Mouse (Mus musculus) left cerebral cortex, postnatal 14 days (tissue): ENCODE results near the gene Pik3c2b. TPM values are rescaled to one million over a fixed set of nuclear protein-coding genes. Genes with fewer than 3 reads are reported as not detected.

Experiments
- DNase-seq, 2 experiments: peaks; one replicate each; pipeline ENCODE4 v3.0.0; 2021 to 2022; ENCODE audit warnings: low spot score in 2 of 2, mixed read lengths in 1 of 2
- intact Hi-C: fragments of 180-260 bp; cut with DNase I; formaldehyde crosslinking; loops from one replicate; pipeline ENCODE4 v1.15.1; 2025
- total RNA-seq, 2 experiments: library from RNA; stranded (reverse); gene quantifications; 2 replicates each; pipeline ENCODE4 v1.2.3; 2021

Pik3c2b gene
- total RNA-seq, 2 experiments from 2014 or later, result 17.2 to 18.8 TPM

DNA sequence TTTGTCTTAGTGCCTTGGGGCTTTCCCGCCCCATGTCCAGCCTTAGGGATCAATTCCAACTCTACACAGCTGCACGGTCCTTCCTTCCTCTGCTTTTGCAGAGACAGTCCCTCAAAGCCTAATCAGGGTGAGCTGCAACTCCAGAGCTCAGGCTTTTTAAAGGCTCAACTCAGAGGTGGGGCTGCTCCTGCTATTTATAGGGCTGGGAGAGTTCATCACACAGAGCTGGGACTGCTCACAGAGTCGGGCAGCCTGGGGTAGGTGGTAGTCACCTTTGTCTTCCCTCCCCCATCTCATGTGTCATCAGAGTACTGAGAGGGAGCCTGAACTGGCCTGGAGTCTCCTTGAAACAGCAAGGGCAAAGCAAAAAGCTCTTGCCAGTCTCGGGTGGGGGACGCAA is 22.8 kb downstream of the Pik3c2b start:
- no peak for DNase-seq
- intact Hi-C loops, result no loop called here

DNA sequence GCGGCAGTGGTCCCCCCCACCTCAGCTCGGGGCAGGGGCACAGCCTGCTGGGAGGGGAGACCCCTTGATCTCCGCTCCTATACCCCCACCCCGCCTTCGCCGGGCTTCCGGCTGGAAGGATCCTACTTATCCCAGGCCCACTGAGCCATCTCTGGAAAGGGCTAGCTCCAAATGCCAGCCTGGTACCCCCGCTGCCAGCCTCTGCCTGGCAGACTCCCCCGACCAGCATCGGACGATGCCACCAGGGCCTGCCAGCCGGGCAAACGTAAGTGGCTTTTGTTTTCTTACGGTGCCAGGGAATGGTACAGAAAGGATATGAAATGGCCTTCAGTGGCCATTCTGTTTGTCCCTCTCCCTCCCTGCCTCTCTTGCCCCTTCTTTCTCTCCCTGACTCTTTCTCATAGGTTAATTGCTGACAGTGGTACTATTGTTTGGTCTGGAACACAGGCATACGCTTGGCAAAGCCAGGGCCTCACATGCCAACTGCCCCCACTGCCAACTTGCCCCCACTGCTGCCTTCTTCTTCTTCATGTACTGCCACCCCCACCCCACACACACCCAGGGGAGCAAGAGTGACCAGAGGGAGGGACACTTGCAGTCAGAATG is 23.3 kb downstream of the Pik3c2b start:
- intact Hi-C loops, result no loop called here
- DNase-seq, result no peak

DNA sequence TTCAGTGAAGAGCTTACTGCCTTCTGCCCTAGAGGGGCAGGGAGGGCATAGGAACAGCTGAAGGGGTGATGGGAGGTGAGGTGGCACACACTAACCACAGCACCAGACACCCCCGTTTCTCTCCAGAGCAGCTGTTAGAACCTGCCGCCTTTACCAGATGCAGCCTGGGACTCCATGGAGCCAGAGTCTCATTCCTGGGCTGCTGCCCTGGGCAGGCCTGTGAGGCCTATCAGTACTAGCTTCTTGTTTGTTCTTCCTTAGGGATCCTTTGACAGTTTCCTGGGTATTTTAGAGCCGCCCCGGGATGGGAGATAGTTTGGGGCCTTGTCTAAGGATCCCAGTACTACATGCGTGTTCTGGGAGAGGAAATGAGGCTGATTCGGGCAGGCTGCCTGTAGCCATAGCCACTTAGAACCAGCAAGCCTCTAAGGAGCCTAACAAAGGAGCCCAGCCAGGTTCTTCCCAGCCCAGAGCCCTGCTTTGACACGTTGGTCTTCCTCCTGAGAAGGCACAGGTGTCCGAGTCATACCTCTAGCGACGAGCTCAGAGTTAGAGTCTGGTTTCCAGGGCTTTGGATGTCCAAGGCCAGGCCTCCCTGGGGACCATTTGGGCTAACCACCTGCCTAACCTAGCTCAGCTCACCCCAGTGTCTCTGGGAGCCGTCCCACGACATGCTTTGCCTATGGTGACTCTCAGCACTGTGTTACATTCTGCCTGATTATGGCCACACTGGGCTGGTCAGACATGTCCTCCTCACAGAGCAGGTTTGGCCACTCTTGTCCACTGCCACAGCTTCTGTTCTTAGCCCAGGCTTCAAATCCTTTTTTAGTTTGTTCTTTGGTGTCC is 24.0 kb downstream of the Pik3c2b start:
- intact Hi-C loops, result no loop called here
- DNase-seq, result no peak

DNA sequence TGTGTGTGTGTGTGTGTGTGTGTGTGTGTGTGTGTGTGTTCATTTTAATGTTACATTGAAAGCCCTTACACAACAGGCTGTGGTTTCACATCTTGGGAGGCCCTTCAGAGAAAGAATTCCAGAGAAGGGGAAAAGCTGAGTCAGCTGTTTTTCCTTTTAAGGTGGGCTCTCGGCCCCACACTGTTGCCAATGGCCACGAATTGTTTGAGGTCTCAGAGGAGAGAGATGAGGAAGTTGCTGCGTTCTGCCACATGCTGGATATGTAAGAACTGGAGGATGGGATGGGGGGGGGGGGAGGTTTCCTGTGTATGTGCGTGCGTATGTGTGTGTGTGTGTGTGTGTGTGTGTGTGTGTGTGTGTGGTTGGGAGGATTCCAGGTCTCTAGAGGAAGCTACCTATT is 24.7 kb downstream of the Pik3c2b start:
- DNase-seq, result no peak
- intact Hi-C loops, result no loop called here

DNA sequence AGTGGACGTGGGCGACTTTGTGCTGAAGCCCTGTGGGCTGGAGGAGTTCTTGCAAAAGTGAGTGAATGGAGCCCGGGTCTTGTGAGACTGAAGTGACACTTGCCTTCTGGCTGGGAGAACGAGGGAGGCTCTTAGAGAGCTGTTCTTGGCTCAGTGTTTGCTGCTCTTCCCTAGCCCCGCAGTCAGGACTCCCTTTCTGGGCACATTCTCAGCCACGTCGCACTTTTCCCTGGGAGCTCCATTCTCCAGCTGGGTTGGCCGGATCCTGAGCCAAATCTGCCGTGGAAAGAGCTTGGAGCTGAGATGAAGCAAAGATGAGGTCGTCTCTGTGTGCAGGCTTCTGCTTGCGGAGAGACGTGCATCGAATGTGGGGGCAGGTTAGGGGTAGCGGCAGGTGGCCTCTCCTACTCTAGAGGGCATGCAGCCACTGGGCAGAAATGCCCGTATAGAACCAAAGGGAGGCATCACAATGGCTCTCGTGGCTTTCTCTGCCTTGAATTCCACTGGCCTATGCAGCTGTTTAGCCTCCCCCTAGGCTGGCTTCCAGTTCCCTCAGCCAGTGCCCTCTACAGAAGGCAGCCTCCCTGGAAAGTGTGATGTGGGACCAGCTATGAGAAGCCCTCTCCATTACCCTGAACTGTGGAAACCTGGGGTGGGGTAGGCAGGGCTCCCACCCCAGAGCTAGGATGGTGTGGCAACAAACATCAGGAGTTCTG is 26.4 kb downstream of the Pik3c2b start:
- intact Hi-C loops, result no loop called here
- peak; percentile 62 to 63 for DNase-seq

DNA sequence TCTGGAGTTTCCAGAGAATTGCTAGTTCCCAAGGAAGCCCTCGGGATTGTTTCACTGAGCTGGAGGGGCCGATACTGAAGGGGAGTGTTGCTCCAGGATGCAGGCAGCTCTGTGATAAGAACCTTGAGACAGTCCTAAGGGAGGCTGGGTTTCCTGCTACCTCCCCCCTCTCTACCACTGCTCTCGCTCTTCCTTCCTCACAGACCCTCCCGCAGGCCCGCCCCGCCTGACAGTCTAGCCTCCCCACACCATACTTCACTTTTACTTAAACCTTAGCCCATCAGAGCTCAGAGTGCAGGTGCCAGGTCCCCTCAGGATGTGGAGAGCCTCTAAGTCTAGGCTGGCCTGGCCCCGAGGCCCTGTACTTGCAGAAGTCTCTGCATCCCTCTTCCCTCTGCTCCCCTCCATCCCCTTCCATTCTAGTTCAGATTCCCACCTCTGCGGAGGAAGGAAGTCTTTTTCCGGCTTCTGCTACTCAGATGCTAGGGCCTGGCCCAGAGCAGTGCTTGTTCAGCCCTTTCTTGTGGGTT is 27.9 kb downstream of the Pik3c2b start:
- intact Hi-C loops, result no loop called here
- DNase-seq, result no peak

DNA sequence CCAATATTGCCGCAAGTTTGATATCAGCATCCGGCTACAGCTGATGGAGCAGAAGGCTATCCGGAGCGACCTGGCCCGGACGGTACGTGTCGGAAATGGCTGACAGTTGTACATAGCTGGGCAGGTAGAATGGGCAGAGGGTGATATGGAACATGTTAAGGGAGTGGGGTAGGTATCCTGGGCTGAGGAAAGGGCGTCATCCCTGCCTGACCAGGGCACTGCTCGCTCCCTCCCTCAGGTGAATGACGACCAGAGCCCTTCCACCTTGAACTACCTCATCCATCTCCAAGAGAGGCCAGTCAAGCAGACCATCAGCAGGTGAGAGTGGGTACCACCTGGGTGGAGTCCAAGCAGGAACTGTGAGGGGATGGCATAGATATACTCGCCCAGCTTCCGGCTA is 29.1 kb downstream of the Pik3c2b start:
- DNase-seq, result no peak
- intact Hi-C loops, result no loop called here

DNA sequence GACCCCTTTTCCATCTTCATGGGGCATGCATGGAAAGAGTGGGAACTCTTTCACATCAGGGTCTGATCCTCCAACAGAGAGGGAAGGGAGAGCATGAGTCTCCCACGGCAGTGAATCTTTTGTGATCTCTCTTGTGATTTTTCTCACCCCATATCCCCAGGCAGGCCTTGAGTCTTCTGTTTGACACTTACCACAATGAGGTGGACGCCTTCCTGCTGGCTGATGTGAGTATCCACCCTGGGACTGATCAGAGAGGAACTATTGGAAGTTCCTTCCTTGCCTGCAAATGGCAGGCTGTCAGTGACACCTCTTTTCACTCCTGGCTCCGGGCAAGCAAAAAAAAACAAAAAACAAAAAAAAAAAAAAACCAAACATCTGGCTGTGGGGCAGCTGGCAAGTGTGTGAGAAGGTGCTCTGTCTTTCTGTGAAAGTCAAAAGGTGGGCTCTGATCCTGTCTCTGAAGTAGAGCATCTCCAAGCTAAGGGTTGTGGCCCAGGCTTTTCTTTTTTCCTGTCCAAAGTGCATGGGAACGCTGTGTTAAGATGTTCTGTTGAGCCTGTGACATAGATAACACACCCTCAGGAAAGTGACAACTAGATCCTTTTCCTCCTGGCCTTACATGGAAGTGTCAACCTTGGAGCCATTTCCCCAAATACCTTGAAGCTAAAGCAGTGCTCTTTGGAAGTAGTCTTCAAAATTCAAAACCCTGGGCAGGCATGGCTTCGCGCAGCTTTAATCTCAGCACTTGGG is 30.4 kb downstream of the Pik3c2b start:
- intact Hi-C loops, result no loop called here

DNA sequence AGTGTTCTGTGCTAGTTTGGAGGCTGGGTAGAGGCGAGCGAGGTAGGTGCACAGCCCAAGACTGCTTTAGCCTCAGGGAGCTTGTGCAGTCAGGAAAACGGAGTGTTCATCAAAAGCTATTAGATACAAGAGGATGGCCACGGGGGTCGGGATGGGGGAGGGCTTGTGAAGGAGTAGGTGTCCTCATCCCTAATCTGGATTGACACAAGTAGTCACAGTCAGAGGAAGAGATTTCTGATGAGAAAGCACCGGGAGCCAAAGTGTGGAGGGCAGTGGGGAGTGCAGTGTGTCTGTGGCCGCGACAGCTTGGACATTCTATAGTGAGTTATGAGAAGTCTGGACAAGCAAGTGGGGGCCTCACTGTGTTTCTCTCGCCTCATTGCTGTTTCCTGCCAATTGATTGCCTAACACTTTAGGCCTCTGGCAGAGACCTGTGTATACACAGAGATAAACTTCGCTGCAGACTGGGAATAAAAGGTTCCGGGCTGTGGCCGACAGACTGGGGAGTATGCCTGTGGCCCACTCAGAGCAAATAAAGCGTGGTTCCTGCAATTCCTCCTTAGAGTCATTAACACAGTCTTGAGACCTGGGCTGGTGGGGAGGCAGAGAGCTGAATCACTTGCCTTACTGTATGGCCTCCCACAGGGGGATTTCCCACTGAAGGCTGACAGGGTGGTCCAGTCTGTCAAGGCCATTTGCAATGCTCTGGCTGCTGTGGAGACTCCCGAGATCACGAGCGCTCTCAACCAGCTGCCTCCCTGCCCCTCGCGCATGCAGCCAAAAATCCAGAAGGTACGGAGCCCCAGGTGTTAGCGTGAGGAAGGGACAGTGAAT is 31.4 kb downstream of the Pik3c2b start:
- DNase-seq, result no peak
- intact Hi-C loops, result no loop called here

More for the DNA sequence above, 30.4 kb downstream of the Pik3c2b start:
- no peak for DNase-seq

DNA sequence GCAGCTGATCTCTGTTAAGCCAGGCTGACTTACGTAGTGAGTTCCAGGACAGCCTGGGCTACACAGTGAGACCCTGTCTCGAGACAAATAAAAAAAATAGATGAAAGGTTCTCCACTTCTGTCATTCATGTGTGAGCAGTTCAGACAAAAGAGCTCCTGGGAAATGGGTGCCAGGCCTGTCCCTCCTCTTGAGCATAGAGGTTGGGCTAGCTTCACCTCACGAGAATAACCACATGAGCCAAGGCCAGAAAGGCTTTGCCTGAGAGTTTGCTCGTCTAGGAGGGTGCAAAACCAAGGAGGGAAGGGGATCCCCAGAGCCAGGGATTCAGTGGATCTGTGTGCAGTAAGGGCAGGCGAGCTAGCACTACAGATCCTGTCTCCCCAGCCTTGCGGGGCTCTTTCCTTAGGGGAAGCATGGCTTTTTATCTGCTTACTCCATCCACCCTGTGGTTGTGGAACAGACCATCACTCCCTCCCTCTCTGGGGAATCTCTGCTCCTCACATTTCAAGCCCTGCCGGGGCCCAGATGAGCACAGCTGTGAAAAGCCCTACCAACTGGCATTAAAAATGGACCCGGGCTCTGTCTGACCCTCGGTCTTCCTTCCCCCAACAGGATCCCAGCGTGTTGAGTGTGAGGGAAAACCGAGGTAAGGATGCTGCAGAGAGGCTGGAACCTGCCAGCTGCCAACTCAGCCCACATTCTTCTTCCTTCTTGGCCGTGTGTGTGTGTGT is 32.3 kb downstream of the Pik3c2b start:
- peak in 1 of 2 experiments; percentile 26 for DNase-seq
- intact Hi-C loops, result loop anchor here (2.0 kb wide), 1 partner anchor 29 kb away; no protein-coding TSS in a partner anchor

DNA sequence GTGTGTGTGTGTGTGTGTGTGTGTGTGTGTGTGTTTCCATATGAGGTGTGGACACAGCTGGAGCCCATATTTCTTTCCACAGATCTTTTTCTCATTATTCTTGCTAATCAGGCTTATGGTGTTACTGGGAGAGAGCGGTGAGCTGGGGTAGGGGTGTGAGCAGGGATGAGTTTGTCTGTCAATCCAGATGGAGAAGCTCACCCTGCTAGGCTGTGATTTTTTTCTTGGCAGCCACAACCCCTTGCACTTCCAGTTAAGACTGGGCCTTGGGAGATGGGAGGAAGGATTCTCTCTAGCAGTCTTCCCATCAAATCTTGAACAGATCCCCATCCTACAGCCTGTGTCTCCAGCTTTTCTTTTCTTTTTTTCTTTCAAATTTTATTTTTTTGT is 32.9 kb downstream of the Pik3c2b start:
- intact Hi-C loops, result loop anchor here (2.0 kb wide), 1 partner anchor 30 kb away; no protein-coding TSS in a partner anchor
- DNase-seq, result peak in 1 of 2 experiments; percentile 55

DNA sequence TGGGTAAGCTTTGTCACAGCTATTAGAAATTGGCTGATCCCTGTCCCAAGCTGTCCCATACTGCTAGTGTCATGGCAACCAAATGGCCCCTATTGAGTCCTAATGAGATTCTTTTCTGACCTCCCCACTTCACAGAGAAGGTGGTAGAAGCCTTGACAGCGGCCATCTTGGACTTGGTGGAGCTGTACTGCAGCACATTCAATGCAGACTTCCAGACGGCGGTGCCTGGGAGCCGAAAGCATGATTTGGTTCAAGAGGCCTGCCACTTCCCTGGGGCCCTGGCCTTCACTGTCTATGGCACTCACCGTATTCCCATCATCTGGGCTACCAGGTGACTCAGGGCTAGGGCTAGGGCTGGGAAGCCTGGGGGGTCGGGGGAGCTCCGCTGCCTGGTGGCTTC is 34.0 kb downstream of the Pik3c2b start:
- intact Hi-C loops, result loop anchor here (2.0 kb wide), 1 partner anchor 31 kb away; no protein-coding TSS in a partner anchor

DNA sequence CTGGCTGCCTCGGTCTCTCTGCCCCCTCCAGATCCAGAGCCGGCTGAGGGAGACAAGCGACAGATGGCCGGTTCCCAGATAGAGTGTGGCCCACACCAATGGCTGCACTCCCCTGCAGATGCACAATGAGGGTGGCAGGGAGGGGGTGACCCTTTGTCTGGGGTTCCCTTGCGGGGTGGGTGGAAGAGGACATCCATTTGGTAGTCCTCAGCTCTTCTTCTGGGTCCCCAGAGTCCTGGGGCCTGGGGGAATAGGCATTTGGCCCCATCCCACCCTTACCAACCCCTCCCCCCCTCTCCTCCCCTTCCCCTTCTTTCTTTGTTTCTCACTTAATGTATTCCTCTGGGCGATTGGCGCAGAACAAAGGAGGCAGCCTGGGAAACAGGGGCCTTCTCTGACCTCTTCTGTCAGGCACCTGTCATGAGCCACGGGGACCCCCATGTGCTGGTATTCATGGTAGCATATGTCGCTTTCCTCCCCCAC is 34.7 kb downstream of the Pik3c2b start:
- intact Hi-C loops, result no loop called here
- no peak for DNase-seq

More for the DNA sequence above, 34.0 kb downstream of the Pik3c2b start:
- DNase-seq, result no peak

DNA sequence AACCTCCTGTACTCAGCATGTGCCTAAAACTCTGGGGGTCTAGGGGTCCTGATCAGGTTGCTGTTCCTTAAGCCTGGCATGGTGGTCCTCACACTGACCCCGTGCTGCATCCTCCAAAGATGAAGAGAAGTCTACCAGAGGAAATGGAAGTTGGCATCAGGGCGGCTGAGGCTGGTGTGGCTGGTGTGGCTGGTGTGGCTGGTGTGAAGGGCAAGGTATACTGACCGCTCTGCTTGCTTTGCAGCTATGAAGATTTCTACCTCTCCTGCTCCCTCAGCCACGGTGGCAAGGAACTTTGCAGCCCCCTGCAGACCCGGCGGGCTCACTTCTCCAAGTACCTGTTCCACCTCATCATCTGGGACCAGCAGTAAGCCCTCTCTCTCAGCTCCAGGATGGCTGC is 35.2 kb downstream of the Pik3c2b start:
- intact Hi-C loops, result no loop called here
- DNase-seq, result no peak

DNA sequence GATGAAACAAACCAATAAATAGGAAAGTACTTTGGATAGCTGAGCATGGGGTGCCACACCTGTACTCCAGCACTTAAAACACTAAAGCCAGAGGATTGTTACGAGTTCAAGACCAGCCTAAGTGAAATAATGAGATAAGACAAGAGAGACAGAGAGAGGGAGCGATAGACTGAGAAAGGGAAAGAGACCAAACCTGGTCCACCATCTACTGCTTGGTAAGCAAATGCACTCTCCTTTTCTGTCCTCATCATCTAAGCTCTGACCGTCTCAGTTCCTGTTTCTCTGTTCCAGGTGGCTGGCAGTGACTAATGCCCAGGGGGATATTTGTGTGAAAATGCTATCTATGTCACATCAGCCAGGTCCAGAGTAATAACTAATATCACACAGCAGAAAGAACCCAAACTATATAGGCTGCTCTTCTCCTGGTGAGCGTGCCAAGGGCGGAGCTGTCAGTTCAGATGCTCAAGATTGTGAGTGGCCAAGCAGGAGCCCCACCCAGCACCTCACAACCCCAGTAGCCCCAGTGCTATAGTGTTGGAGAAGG is 37.6 kb downstream of the Pik3c2b start:
- DNase-seq, result no peak
- intact Hi-C loops, result no loop called here

DNA sequence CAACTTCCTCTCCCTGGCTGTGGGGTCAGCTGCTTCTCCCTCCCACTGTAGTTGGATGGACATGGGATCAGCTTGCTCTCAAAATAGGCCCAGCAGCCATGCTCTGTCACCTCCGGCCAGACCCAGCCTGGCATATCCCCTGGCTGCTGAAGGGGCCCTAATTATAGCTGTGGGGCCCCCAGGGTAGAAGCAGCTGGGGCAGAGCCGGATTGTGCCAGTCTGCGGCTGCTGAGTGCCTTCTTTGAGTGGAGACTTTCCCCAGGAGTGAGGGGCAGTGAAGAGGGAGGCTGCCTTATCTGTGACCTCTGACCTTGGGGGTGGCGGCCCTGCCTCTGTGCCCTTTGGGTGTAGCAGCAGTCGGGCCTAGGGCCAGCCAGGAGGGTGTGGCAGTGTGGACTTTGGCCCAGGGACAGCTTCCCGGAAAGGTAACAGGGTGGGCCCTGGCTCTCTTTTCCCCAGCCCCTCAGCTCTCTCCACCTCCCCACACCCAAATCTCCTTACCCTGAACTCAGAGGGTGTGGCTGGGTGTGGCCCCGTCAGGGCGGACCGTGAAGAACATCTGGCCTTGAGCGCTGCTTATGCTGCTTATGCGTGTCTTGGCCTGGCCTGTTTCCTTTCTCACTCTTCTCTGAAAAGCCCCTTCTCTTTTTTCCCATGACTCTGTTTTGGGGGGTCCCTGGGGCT is 38.6 kb downstream of the Pik3c2b start:
- intact Hi-C loops, result no loop called here
- DNase-seq, result no peak
